Mouse (Mus musculus): ENCODE measurements around the gene Cwc22. TPM values are rescaled to one million over a fixed set of nuclear protein-coding genes. Genes with fewer than 3 reads are reported as not detected.

Cwc22 gene
- 41.7 TPM for polyA plus RNA-seq (2014; fragmentation: Illumina TruSeq; extraction: RNeasy Lipid Tissue Mini Kit (QIAGEN cat#74804); ENCODE audit: low read depth, low replicate concordance)

DNA sequence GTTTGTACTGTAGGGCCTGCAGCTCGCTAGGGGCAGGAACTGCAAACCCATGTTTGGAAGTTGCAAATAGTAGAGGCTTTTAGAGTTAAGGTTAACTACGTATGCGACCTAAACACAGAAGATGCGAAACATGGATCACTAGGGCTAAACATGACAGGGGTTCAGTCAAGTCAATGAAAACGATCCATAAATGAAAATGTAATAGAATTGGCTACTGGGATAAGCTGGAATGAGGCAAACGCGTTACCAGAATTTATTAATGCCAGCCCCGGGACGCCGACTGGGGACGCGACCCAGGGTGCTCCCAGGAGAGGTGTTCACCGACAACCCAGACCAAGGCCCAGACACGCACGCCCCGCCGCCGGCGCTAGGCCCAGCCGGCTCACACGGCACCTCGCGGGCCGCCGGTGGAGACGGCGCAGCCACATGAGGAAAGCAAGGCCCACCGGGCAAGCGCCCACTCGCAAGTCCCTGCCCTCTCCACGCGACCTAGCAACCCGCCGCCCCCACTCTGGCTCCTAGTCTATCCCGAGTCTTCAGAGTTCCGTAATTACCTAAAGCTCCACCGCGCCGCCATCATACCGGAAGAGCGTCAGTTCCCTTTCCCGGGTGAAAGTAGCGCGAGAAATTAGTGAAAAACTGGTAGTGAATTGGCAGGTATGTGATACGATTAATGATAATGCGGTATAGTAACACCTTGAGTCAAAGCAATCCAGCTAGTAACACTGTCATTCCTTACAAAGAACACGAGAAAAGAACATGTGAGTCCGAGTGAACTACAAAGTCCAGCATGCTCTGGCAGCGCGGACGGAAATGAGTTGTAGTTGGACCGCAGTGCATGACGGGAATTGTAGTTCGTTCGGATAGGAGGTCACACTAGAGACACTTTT lies at the start of gene Cwc22:
TSS of gene Cwc22 (minus strand) at position 780 of the 890 bp plus-strand sequence.

Other genes starting within 250 kb of the Cwc22 start
- 7.8 TPM for gene Zfp385b, start 126.7 kb downstream of the Cwc22 start, polyA plus RNA-seq (2014; fragmentation: Illumina TruSeq; extraction: RNeasy Lipid Tissue Mini Kit (QIAGEN cat#74804); ENCODE audit: low read depth, low replicate concordance)

All from sigmoid colon, adult 10 weeks (tissue).